Mouse (Mus musculus) spleen, adult 2 months (tissue): ENCODE measurements around the gene Osbpl2.

Experiments
- CTCF ChIP-seq: fragments of 200-500 bp; IDR thresholded peaks from 2 replicates; pipeline ENCODE4 v1.5.1; 2011; ENCODE audit warnings: mild to moderate bottlenecking, inconsistent platforms; ENCODE audit not compliant: insufficient read depth, insufficient read length, insufficient replicate concordance; ENCODE audit errors: extremely low read depth
- POLR2A ChIP-seq: fragments of 200-500 bp; IDR thresholded peaks from 2 replicates; pipeline ENCODE4 v1.6.1; 2011; ENCODE audit warnings: low read depth, low read length, inconsistent platforms

DNA sequence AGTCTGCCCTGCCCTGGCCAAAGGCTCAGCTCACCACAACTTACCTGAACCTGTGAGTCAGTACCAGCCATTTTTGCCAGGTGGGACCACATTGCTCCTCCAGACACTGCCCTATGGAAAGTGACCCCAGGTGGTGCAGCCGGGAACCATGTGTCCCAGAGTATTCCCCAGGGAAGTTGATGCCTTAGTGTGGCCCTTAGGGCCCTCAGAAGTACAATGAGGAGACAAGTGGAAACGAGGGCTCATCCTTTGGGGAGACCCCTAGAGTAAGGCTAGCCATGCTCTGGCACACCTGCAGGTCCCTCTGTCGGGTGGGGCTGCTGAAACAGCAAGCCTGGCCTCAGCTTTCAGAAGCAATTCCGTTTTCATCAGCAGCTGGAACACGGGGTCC, 32.5 kb upstream of the Osbpl2 start:
- no peak for TF ChIP-seq POLR2A
- TF ChIP-seq CTCF = no peak
